Mouse (Mus musculus): ENCODE measurements around the gene Hdac7. TPM values are rescaled to one million over a fixed set of nuclear protein-coding genes. Genes with fewer than 3 reads are reported as not detected.

Gene Hdac7
- total RNA-seq, 2 experiments from 2014 or later = 11.9 to 15.0 TPM

DNA sequence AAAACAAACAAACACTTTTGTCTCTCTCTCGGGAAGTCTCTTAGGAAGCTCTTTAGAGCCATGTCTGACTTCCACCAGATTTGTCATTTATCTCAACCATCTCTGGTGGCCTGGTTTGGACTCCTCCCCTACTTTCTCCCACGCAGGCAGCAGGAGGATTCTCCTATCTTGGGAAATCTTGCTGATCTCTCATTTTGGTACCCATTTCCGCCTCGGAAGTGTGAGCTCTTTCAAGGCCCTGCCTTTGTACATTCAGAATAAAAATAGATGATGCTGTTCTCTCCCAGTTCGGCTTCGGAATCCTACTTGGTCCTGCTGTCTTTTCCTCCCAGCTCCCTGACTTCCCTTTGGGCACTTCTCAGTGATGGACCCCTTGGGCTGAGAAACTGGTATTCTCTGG is 10.2 kb upstream of the Hdac7 start:
- no peak for DNase-seq

DNA sequence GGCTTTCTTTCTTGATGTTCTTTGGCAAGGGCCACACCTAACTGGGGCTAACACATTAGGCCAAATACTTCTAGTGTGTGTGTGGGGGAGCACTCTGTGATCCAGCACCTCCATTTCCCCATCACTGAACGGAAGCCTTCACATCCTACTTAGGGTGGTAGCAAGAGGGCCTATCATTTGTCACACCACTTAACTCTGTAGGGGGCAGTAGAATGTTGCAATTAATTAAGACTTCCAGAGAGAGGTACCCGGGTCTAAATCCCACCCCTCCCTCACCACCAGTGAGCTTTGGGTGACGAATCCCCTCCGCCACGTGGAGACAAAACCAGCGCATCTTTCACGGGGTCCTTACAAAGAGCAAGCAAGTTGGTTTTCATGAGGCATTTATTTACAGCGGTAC is 9.8 kb upstream of the Hdac7 start:
- no peak for DNase-seq

DNA sequence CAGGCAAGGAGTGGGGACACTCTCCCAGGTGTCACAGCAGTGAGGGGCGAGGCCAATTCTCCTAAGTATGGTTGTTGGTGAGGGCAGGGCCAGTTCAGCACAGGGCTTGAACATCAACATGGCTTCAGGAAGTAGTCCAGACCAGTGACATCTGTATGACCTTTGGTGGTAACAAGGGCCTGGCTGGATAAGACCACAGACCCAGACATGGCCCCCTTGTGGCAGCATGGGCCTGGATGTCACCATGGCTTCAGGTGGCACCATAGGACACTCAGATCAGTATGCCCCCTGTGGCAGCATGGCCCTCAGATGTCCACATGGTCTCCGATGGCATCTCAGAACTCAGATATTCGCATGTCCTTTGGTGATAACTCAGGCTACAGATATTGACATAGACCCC is 8.0 kb upstream of the Hdac7 start:
- DNase-seq = no peak

DNA sequence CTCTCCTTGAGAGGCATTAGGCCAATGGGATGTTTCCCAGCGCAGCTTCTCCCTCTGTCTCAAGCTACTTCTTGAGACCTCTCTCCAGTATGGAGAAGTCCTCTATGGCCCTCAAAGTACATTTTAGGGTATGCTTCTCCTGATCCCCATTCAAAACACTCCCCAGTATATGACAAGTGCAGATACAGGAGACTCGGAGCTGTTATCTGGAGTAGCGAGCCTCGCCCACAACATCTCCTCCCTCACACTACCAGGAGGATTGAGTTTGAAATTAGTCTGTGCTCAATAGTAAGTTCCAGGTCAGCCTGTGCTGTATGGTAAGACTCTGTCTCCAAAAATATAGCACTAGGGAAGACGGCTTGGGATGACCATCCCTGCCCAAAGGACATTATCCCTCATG is 6.7 kb upstream of the Hdac7 start:
- no peak for DNase-seq

DNA sequence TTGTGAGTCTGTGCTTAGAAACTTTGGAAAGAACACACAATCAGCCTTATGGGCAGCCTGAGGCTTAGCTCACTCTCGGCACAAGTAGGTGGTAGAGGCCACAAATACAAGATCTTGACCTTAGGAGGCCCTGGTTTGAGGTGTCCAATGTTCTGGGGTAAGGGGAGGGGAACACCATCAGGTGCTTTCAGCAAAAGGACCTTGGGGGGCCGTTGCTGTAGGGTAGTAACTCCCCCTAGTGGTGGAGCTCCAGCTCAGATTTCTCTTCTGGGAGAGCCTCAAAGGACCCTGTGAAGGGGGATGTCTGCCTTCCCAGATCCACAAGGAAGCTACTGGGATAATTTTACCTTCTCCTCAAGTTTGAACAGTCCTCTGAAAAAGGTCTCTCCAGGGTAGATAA is 6.1 kb upstream of the Hdac7 start:
- DNase-seq = no peak

DNA sequence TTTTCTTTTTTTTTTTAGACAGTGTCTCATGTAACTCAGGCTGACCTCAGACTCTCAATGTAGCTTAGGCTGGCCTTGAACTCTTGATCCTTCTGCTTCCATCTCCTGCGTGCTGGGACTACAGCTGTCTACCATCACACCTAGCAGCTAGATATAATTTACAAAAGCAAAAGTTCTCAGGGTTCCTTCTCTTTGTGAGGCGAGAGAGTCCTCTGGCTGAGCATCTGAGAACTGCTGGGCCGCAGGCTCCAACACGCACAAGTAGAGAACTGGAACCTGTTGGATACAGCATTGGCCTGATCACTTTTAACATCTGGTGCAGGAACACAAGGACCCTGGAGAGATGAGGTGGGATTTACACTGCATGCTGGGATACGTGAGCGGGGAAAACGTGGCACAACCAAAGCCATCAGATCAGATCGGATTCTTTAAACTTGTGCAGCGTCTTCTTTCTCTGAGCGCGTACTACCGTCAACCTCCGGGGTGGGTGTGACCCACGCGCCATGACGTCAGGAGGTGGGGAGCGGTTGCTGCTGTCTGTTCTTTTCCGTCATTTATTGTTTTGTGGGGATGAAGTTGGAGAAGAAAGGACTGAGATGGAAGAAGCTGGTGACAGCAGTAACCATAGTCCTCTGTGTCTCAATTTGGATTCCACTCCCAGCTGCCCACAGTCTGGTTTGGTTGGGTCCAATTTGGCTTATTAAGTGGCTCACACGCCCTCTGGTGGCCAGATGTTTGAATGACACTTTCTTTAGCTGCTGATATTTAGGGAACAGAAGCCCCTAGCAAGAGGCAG is 5.0 kb upstream of the Hdac7 start:
- peak; percentile 76 for DNase-seq

DNA sequence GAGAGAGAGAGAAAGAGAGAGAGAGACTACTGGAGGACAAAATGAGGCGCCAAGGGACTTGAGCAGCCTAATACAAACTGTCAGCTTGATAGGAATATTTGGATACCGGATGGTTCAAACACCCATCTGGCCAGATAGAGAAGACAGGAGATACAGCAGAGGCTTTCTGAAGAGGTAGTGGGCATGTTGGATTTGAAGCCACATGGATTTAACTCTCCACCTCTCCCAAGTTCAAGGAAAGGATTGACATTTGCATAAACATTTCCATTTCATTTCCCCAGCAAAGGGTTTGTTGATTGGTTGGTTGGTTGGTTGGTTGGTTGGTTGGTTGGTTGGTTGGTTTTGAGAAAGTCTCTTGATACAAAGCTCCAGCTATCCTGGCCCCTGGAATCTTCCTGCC is 3.6 kb upstream of the Hdac7 start:
- no peak for DNase-seq

DNA sequence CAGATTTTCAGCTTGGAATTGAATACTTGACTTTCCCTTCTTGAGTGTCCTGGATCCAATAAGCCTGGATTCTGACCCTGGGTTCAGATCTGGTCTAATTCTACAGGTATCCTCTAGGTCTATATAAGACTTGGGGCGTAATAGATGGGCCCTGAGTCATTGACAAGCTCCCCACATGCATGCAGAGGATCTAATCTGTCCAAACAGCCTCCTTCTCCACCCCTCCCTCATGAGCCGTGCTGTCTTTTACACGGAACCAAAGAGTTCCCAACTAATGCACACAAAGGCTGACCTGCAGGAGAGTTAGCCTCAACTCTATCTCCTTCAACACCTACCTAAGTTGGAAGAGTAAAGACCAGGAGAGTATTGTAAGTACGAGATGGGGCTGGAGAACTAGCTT is 3.0 kb upstream of the Hdac7 start:
- DNase-seq = no peak

DNA sequence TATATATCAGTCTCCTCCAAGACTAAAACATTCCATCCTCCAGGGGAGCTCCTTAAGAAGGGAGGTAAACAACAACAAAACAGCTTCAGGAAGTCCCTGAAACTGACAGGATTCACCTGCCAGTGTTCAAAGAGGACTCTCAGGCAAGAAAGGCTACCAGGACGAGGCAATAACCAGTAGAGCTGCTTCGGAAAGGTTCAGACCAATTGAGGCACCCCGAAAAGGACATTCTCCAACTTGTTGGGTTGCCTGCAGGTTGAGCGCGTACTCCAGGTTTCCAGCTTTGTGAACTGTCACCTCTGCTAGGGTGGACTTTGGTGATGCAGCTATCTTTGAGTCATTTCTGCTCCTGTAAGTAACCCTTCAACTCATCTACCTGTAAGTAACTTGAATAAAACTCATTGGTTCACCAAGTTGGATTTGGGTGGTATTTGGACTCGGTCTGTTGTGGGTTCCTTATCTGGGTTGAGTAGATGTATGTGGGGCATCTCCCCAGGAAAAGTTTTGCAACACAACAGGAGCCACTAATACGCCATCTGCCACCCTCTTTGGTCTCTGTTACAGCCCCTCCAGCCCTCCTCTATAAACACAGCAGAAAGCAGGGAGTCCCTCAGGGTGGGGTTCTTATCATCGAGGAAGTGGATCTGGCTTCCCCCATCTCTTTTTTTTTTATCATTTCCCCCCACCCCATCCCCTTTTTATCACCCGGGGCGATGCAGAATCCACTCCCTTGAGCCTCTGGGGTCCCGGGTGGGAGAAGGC is 2.0 kb upstream of the Hdac7 start:
- no peak for DNase-seq

DNA sequence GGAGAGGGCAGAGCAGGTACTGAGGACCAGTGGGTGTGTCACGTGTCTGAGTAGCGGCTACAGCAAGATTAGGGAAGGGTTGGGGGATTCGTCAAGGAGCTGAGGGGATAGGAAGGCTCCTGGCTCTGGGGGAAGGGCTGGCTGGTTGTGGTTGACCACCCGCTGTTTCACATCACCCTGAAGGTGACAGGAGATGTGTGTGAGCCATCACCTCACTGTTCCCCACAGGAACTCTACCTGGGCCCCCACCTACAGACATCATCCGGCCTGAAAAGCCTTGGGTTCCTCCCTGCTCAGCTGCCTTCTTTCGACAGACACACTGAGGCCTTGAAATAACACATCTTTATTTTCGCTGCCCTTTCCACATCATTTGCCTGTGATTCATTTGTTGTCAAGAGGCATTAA is 1.1 kb downstream of the Hdac7 start:
- DNase-seq = no peak

DNA sequence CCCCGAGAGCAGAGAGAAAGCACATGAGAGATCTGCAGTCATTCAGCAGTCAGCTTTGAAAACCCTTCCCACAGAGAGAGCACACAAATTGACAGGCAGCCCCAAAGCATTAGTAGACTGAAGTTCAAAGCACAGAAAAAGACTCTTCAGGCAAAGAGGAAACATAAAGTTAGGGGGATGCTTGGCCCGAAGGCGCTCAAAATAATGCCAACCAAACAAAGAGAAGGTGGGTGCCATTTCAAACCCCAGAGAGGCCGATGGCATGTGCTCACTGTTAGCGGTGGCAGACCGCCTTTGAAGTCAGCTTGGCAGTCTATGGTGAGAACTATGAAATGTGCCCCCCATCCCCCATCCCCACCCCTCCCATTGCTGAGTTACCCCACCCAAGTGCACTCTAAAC is 2.2 kb downstream of the Hdac7 start:
- no peak for DNase-seq

DNA sequence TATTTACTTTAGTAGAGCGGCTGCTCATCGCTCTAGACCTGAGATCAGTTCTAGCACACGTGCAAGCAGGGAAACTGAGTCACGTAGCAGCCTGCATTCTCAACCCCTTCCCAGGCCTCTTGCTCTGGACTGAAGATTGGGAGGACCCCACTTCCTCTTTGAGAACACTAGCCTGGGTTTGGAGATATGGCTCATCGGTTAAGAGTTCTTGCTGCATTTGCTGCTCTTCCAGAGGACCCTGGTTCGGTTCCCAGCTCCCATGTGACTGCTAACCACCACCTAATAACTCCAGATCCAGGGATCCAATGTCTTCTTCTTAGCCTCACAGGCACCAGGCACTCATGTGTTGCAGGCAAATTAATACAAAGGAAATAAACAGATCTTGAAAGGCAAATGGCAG is 2.9 kb downstream of the Hdac7 start:
- DNase-seq = no peak

DNA sequence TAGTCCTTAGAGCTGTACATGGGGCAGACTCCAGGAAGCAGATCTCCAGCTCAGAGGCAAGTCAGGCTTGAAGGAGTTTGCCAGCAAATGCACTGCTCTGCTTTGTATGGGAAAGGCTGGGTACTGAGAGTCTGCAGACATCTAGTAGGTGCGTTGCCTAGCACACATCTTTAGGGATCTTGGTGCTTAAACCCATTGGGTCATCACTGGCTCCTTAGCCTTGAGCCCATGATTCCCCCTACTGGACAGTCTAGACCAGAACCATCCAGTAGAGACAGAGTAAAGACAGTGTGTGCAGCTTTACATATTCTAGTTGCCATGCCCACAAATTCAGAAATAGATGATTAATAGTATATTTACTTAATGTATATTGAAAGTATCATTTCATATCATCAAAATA is 3.5 kb downstream of the Hdac7 start:
- no peak for DNase-seq

DNA sequence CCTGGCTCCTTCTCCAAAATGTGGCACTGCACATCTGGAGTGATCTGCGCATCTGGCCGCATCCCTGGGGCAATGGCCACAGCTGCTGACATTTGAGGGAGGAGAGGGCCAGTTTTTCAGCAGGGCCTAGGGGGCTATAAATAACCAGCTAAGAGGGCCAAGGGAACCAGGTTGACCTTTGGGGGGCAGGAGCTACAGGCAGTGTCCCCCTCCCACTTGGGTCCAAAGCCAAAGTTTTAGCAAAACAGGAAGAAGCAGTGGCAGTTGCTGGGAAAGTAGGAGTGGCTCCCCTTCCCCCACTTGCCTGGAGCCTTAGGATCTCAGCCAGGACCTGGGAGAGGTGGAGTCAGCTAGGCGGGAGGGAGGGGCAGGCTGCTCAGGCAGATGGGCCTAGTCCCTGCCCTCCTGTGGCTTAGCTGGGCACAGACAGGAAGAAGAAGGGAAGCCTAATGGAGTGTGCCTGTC is 4.3 kb downstream of the Hdac7 start:
- DNase-seq = peak; percentile 84

DNA sequence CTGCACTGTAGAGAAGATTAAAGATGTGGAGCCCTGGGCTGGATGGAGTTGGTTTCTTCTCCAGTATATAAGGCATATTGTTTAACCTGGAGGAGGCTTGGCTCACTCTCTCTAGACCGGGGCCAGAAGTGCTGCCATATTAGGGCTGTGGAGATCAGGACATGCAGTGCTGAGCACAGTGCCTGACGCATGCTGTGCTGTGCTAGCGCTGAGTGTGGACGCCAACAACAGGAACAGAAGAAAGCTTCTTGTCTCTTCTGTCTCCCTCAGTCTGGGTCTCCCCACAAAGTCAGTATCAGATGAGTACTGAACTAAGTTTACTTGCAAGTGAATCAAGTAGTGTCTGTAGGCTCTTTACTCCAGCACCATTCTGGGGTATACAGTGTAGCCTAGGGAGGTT is 4.8 kb downstream of the Hdac7 start:
- DNase-seq = no peak

DNA sequence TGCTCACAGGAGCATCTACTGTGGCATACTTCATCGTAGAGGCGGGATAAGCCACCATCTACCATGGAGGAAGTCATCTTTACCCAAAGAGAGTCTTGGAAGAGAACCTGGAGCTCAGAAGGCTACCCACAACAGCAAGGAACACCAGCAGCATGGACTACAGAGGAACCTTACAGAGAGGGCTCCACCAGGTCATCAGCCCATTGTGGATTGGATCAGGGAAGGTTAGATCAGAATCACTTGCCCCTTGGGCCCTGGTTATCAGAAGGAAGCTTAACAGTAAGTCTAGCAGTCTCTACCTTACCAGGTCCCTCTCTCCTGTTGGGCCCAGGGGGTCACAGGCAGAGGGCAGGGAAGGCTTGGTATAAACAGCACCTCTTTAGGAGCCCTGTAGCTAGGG is 5.3 kb downstream of the Hdac7 start:
- no peak for DNase-seq

DNA sequence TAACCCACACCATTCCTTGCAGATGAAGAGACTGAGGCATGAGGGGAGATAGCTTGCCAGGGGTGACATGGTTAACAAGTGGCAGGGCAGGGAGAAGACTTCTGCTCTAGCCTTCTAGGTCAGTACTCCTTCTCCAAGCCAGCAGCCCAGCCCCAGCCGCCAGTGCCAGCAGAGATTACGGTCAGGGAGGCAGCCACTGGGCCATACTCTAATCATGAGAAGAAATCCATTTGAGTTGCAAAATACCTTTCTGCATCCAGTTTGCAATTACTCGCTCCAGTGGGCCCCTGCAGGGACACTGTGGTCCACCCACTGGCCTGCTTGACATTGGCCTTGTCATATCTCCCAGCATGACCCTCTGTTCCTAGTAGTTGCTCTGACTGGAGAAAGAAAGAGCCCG is 5.9 kb downstream of the Hdac7 start:
- peak; percentile 62 for DNase-seq

DNA sequence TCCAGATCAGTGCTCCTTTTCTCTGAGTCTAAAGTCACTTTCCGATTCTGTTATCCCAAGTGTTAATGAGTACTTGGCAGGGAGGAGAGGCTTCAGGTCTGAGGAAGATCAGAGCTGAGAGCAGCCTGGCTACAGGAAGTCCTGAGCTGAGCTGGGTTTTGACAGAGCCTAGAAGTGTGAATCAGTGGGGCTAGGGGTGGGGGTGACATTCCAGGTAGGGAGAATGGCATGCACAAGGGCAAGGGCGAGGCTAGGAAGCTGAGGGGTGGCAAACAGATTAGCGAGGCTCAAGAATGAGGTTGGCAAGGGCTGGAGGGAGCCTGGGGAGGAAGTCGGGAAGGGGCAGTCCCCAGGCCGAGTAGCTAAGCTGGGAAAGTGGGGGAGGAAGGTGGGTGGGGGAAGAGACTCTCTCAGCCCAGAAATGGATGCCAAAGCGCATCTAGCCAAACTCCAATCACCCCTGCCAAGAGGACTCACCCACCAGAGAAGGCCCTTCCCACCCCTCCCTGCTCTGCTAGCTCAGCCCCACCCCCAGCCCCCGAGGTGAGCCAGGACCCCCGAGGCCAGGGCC is 6.7 kb downstream of the Hdac7 start:
- DNase-seq = peak; percentile 60

DNA sequence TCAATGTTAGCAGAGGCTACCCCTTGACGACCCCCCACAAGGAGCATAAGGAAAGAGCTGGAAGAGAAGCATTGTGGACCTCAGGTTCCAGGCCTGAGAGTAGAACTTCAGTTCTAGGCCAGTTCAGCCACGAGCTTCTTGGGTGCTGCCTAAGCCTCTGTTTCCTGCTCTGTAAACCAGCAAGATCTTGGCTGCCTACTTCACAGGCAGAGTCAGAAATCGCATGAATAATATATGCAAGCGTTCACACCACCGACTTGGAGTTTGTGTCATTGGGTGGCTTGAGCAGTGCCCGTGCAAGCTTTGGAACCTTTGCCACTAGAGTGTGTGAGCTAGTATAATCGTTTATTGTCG is 7.4 kb downstream of the Hdac7 start:
- DNase-seq = no peak

DNA sequence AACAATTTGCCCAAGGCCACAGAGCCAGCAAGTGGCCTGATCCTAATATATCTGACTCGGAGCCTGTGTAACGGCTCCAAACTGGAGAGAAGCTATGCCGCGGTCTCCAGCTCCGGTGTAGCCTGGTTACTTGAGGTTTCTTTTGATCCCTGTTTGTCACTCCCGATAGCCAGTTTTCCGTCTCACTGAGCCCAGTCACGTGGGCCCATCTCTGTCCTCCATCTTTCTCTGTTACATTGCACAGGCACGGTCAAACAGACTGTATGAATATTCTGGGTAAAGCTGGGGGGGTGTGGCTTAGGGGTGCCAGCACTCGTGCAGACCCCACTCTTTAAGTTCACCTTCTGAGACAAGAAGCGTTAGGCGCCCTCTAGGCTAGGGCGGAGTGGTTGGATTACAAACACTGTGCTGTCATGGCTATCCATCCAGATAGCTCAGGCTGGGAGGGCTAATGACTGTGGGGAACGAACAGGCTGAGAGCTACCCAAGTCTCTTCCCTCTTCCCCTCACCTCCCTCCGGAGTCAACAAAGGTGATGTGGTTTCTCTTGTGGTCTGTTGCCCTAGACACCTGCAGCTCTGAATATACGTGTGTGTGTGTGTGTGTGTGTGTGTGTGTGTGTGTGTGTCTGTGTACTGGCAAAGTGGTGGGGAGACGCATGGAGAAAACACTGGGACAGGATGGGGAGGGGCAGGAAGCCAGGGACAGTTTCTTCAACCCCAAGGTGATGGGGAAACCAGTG is 8.0 kb downstream of the Hdac7 start:
- no peak for DNase-seq

DNA sequence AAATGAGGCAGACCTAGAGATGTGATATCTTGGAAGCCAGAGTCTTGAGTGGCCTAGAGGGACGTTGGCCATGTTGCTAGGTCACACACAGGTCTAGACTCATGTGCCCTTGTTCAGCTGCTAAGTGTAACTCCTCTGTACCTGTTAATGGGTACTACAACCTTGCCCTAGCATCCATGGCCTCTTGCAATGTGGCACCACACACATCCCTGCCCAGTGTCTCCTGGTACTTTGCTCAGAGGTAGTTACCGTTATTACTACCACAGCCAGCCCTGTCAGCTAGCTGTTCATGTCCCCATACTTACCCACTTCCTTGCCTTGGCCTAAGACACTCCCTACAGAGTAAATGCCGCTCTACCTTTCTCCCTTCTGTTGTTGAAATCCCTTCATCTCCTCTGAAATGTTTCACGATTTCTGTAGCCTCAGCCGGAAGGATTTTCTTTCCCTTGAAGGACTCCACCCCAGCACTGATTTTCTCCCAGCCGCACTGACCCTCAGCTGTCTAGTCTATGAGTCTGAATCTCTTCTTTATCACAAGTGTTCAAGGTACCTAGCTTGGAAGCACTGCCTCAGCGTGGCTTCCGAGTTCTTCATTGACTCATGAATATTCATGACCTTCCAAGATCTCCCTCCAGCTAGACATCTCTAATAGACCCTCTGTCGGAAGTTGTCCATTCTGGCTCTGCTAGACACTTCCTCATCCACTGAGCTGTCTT is 11.4 kb downstream of the Hdac7 start:
- DNase-seq = no peak

DNA sequence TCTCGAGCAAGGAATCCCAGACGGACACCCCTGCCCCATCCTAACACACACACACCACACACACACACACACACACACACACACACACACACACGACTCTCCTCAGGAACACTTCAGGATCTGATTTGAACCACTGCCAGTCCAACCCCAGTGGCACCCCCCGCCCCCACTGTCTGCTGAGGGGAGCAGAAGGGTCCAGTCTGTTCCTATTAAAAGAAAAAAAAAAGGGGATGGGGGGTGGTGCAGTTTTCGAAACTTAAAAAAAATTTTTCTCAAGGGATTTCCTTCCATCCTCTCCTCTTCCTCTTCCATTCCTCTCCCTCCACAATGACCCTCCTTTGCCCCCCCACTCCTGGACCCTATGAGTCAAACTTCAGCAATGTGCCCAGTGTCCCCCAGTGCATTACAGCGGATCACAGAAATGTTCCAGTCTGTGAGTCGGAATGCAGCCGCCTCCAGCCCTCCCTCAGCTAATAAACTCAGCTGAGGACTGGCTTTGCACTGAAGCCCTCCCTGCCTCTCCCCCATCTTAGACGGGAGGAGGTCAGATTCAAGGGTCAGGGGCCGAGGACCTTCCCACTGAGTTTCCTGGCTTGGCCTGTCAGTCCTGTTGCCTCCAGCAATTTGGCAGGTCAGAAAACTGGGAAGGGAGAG is 12.2 kb downstream of the Hdac7 start:
- DNase-seq = peak; percentile 66
